Mouse (Mus musculus): ENCODE data around the gene Zfp688. TPM values are rescaled to one million over a fixed set of nuclear protein-coding genes. Genes with fewer than 3 reads are reported as not detected.
"Not testable (repeated sequence)": the region's sequence is repeated elsewhere in the genome, so short reads cannot be mapped to it uniquely, and the experiment has no call there.

The Zfp688 gene
- 10 to 100 TPM; 11.4 to 11.7 TPM for total RNA-seq (2021)
- long read RNA-seq, experiment 1, partial matches to known transcripts, result 0 of 11 reads
- long read RNA-seq, experiment 1, other reads (novel, unspliced or antisense), result 7 of 11 reads
- long read RNA-seq, experiment 2, partial matches to known transcripts, result 0 of 19 reads
- long read RNA-seq, experiment 2, other reads (novel, unspliced or antisense), result 12 of 19 reads

GRCm38 (mm10) chr7:127421388-127422191, at the start of gene Zfp688:
Gene Zfp688 (minus strand): TSS chr7:127422068.
- DNase-seq (ENCODE audit: low spot score in 2 of 2), result peak; percentile 91 to 92
- intact Hi-C loops (cut with DNase I), result no loop called here

DNA sequence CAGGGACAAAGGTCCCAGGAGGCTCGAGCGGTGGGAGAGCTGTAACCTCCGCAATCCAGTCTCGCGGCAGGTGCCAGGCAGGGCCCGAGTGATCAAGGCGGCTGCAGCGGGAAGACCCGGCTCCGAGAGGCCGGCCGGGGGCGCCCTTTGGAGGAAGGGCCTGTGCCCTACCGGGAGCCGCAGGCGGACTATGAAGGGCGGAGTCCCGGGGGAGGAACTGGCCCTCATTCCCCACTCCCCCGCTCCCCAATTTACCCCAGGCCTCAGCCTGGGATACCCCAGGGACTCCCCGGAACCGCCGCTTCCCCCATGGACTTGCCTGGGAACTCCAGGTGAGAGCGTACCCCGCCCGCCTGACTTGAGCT, 49.8 kb upstream of the Zfp688 start:
- intact Hi-C loops (cut with DNase I), result loop anchor here (5.0 kb wide), 1 partner anchor 109 kb away; no protein-coding TSS in a partner anchor
- peak in 1 of 2 experiments; percentile 42 for DNase-seq (ENCODE audit: low spot score in 2 of 2)

GRCm38 (mm10) chr7:127470743-127471645, 49.1 kb upstream of the Zfp688 start:
- DNase-seq (ENCODE audit: low spot score in 2 of 2), result peak; percentile 94 to 98
- intact Hi-C loops (cut with DNase I), result loop anchor here (5.0 kb wide), 1 partner anchor 109 kb away; no protein-coding TSS in a partner anchor

- intact Hi-C loops (cut with DNase I), result loop anchor here (5.0 kb wide), 1 partner anchor 108 kb away; no protein-coding TSS in a partner anchor
- DNase-seq (ENCODE audit: low spot score in 2 of 2), result peak in 1 of 2 experiments; percentile 33
These were observed 48.3 kb upstream of the Zfp688 start for GRCm38 (mm10) chr7:127470011-127470715.

GRCm38 (mm10) chr7:127466606-127467005, 44.7 kb upstream of the Zfp688 start:
- intact Hi-C loops (cut with DNase I), result no loop called here
- no peak for DNase-seq (ENCODE audit: low spot score in 2 of 2)

DNA sequence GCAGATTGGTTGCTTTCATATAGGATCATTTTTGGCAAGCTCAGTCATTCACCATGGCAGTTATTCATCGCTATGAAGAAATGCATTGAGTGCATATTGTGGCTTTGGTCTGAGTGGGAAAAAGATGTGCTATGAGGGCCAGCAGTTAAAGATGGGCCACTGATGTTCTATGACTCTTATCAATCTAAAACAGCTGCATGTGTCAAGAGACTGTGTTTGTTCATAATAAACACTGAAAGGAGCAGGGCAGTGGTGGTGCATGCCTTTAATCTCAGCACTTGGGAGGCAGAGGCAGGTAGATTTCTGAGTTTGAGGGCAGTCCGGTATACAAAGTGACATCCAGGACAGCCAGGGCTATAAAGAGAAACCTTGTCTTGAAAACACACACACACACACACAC, 43.8 kb upstream of the Zfp688 start:
- DNase-seq (ENCODE audit: low spot score in 2 of 2); intact Hi-C loops (cut with DNase I): not testable (repeated sequence)

GRCm38 (mm10) chr7:127465191-127465590, 43.3 kb upstream of the Zfp688 start:
- intact Hi-C loops (cut with DNase I), result no loop called here

DNA sequence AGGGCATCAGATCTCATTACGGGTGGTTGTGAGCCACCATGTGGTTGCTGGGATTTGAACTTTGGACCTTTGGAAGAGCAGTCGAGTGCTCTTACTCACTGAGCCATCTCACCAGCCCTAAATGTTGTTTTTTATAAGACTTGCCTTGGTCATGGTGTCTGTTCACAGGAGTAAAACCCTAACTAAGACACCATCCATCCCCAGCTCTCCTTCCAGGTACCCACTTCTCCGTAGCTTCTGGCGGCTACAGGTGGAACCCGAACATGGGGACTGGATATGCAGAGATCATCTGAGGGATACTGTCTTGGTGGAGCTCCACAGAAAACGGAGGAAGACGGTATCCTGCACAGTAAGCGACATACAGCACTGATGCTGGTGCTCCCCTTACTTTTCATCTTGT, 37.4 kb upstream of the Zfp688 start, which contains the start of gene Prr14:
Gene Prr14 (plus strand): TSS at position 301 of the 400 bp plus-strand sequence.
- intact Hi-C loops (cut with DNase I); DNase-seq (ENCODE audit: low spot score in 2 of 2): not testable (repeated sequence)

More at GRCm38 (mm10) chr7:127465191-127465590, 43.3 kb upstream of the Zfp688 start:
- DNase-seq (ENCODE audit: low spot score in 2 of 2), result no peak

DNA sequence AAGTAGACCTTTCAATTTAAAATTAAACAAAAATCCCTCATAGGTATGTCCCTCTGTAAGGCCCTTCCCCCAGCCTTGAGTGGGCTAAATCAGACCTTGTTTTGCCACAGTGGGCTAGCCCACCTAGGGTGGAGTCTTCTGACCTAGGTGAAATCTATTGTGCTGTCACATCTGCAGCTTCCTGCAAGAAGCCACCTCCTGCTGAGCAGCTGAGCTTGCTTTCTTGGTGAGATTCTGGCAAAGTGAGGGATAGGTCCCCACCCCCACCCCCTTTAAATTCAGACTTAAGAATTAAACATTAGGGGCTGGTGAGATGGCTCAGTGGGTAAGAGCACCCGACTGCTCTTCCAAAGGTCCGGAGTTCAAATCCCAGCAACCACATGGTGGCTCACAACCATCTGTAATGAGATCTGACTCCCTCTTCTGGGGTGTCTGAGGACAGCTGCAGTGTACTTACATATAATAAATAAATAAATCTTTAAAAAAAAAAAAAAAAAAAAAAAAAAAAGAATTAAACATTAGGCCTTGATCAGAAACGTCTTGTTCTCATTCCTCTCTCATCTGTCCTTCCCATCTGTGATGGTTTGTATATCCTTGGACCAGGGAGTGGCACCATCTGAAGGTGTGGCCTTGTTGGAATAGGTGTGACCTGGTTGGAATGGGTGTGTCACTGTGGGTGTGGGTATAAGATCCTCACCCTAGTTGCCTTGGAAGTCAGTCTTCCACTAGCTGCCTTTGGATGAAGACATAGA, 36.7 kb upstream of the Zfp688 start:
- intact Hi-C loops (cut with DNase I); DNase-seq (ENCODE audit: low spot score in 2 of 2): not testable (repeated sequence)

DNA sequence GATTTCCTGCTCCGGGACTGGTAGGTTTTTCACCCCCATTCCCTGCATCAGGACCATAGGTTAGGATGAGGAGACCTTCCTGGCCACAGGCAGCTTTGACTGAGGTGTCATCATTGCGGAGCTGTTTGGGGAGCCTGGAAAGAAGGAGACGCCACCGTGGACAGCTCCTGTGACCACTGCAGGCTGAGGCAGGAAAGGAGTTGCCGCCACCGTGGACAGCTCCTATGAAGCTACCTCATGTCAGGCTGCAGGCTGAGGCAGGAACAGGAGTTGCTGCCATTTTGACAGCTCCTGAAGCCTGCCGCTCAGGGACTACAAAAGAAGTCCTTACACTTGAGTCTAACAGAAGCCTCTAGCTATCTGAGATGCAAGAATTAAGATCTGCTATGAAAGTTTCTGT, 33.0 kb upstream of the Zfp688 start:
- no peak for DNase-seq (ENCODE audit: low spot score in 2 of 2)
- intact Hi-C loops (cut with DNase I), result no loop called here

DNA sequence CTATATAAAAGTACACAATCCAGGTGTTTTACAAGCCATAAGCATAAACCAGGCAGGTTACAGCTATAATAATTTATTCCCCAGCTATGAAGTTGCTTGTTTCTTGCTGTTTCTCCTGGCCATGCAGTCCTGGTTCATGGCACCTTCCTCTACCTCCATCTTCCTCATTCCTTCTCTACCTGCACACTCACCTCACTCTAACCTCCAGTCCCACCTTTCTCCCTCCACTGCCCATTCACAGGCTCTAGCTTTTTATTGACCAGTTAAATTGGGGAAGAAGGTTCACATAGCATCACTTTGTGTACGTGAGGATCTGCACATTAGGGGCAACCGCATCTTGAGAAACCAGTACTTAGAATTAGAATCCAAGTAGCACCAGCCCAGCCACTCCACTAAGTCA, 31.2 kb upstream of the Zfp688 start:
- no peak for DNase-seq (ENCODE audit: low spot score in 2 of 2)
- intact Hi-C loops (cut with DNase I), result no loop called here

- no peak for DNase-seq (ENCODE audit: low spot score in 2 of 2)
These were observed 28.1 kb upstream of the Zfp688 start for GRCm38 (mm10) chr7:127449966-127450365.

GRCm38 (mm10) chr7:127448521-127449300, 26.8 kb upstream of the Zfp688 start, which contains the start of gene Zfp689:
Gene Zfp689 (minus strand): TSS chr7:127449158.
- intact Hi-C loops (cut with DNase I), result no loop called here

More at GRCm38 (mm10) chr7:127449966-127450365, 28.1 kb upstream of the Zfp688 start:
- intact Hi-C loops (cut with DNase I), result no loop called here

GRCm38 (mm10) chr7:127443976-127444375, 22.1 kb upstream of the Zfp688 start:
- intact Hi-C loops (cut with DNase I), result no loop called here
- no peak for DNase-seq (ENCODE audit: low spot score in 2 of 2)

More at GRCm38 (mm10) chr7:127448521-127449300, 26.8 kb upstream of the Zfp688 start, which contains the start of gene Zfp689:
- DNase-seq (ENCODE audit: low spot score in 2 of 2), result peak; percentile 97 to 98

DNA sequence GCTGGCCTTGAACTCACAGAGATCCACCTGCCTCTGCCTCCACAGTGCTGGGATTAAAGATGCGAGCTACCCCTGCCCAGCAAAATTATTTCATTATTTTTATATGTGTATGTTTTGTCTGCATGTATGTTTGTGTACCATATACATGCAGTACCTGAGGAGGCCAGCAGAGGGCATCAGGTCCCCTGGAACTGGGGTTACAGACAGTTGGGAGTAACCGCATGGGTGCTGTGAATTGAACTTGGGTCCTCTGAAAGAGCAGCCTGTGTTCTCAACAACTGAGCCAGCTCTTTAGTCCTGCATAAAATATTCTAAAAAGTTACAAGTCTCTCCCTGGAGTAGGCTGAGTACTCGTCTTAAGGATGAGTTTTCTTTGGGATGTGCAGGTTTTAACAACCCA, 15.9 kb upstream of the Zfp688 start:
- intact Hi-C loops (cut with DNase I), result no loop called here
- DNase-seq (ENCODE audit: low spot score in 2 of 2), result no peak

DNA sequence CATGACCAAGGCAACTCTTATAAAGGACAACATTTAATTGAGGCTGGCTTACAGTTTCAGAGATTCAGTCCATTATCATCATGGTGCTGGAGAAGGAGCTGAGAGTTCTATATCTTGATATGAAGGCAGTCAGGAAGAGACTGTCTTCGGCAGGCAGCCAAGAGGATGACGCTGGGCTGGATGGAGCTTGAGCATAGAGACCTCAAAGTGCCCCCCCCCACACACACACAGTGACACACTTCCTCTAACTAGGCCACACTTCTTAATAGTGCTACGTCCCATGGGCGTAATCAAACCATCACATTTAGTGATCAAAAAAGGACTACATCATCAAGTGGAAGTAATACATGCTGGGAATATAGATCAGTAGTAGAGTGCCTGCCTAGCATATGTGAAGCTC, 13.3 kb upstream of the Zfp688 start:
- intact Hi-C loops (cut with DNase I), result no loop called here
- no peak for DNase-seq (ENCODE audit: low spot score in 2 of 2)

DNA sequence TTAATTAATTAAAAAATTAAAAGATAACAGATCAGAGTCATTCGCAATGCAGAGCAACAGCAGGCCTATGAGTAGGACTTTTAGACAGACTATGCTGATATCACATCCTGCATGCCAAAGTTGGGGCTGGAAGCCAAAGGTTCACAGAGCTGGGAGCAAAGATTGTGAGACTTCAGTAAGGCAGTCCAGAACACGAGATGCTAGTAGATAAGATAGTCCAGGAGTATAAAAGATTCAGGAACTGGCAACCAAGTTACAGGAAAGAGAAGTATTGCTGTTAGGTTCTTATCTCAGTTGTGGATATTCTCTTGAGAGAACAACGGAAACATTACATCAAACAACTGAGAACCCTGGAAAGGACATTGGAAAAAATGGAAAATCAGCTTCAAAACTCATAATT, 4.5 kb upstream of the Zfp688 start:
- DNase-seq (ENCODE audit: low spot score in 2 of 2), result no peak
- intact Hi-C loops (cut with DNase I), result no loop called here

All from left cerebral cortex, postnatal 14 days (tissue).